Mouse (Mus musculus) olfactory bulb, adult 2 months (tissue): ENCODE results near the gene Lysmd3. TPM values are rescaled to one million over a fixed set of nuclear protein-coding genes. Genes with fewer than 3 reads are reported as not detected.
A peak's percentile ranks its signal among the peaks of the same experiment; 100 is the strongest.
"Not testable (repeated sequence)": the region's sequence is repeated elsewhere in the genome, so short reads cannot be mapped to it uniquely, and the experiment has no call there.

Source experiments
- H3K27ac ChIP-seq: fragments of 200-500 bp; 2 replicates; pipeline ENCODE4 v1.5.1; 2012; ENCODE audit warnings: low read depth, low read length; ENCODE audit not compliant: insufficient read depth
- H3K4me1 ChIP-seq: fragments of 200-500 bp; 2 replicates; pipeline ENCODE4 v1.6.1; 2012; ENCODE audit warnings: low read length; ENCODE audit not compliant: control insufficient read depth, insufficient read depth
- H3K4me3 ChIP-seq: fragments of 200-500 bp; 2 replicates; pipeline ENCODE4 v1.5.1; 2012; ENCODE audit warnings: mild to moderate bottlenecking, low read depth, low read length, moderate library complexity; ENCODE audit not compliant: insufficient read depth
- CTCF ChIP-seq: fragments of 200-500 bp; IDR thresholded peaks from 2 replicates; pipeline ENCODE4 v1.5.1; 2012; ENCODE audit warnings: low read depth, mild to moderate bottlenecking, low read length, moderate library complexity; ENCODE audit not compliant: insufficient read depth
- POLR2A ChIP-seq: fragments of 200-500 bp; IDR thresholded peaks from 2 replicates; pipeline ENCODE4 v1.6.1; 2012; ENCODE audit warnings: mild to moderate bottlenecking, low read depth, low read length, moderate library complexity; ENCODE audit not compliant: insufficient read depth
- WGBS: fragments of 180-500 bp; shearing (Covaris S2); methylation state at CpG from one replicate; pipeline ENCODE4 v1.1.7; 2018; 5-methylcytosine and 5-hydroxymethylcytosine counted together
- polyA plus RNA-seq: library from polyadenylated mRNA; stranded (reverse); fragments of >200 nt; gene quantifications from 2 replicates; pipeline ENCODE4 v1.2.4, GENCODE M21; 2012; ENCODE audit warnings: low replicate concordance; ENCODE audit not compliant: missing spikeins, insufficient read depth, insufficient read length

Lysmd3 gene
- polyA plus RNA-seq = not detected in 2 replicates

DNA sequence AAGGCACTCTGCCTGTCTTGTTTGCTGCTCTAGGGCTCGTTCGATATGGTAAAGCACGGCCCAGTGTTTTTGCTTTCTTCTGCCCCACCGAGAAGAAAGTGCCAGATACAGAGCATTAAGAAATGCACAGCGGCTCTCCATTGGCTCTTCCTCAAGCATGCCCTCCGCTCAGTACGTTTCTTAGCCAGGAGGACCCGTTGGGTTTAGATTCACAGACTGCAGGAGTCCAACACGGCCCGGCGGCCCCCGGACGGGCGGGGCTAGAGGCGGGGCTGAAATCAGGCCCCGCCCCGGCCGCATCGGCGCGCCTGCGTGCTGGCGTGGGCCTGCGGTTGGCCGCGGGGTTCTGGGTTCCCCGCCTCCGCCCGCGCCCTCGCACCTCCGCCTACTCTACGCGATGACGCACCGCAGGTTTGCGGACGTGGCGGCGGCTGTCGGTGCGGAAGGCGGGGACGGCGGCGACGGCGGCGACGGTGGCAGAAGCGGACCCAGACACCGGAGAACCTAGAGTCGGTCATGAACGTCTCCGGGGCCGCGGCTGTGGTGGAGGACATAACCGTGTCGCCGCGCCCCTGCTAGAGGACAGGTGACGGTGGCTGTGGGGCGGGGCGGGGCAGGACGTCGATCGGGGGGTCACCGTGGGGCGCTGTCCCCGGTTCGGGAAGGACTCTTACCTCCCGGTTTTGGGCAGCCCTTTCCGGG, at the start of gene Lysmd3:
Gene Lysmd3, plus strand, starts transcription at position 313 of the 702 bp plus-strand sequence.
- Histone ChIP-seq H3K4me3 (peak within 1 kb of the TSS; percentile 73), H3K4me1 (no peaks in the 10 kb centered on the region), H3K27ac (peak within 1 kb of the TSS; percentile 60)
- WGBS = under 1% methylated on average over 73 of the region's 73 CpGs
- TF ChIP-seq POLR2A (peak; percentile 88), CTCF (no peak)

GRCm38 (mm10) chr13:81610349-81610748, 47.1 kb upstream of the Lysmd3 start:
- no peak for TF ChIP-seq POLR2A
- TF ChIP-seq CTCF = no peak
- Histone ChIP-seq H3K27ac (no peak overlapping the region), H3K4me3 (no peak overlapping the region), H3K4me1 (no peaks in the 10 kb centered on the region)
- WGBS = 51% methylated on average over 4 of the region's 4 CpGs

DNA sequence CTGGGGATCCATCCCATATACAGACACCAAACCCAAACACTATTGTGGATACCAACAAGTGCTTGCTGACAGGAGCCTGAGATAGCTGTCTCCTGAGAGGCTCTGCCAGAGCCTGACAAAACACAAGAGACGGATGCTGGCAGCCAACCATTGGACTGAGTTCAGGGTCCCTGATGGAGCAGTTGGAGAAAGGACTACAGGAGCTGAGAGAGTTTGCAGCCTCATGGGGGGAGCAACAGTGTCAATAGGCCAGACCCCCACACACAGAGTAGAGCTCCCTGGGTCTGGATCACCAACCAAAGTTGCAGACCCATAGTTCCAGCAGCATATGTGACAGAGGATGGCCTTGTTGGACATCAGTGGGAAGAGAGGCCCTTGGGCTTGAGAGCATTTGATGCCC, 29.6 kb upstream of the Lysmd3 start:
- not testable (repeated sequence) for H3K27ac ChIP-seq, H3K4me3 ChIP-seq, H3K4me1 ChIP-seq
- 62% methylated on average over 1 of the region's 1 CpGs for WGBS

- WGBS = 53% methylated on average over 2 of the region's 2 CpGs
- Histone ChIP-seq H3K4me1 (peaks cover 7% of the 10 kb centered on the region), H3K4me3 (no peak overlapping the region), H3K27ac (no peak overlapping the region)
- TF ChIP-seq CTCF (no peak), POLR2A (no peak)
These were observed 28.8 kb upstream of the Lysmd3 start for GRCm38 (mm10) chr13:81628631-81629190.

- Histone ChIP-seq H3K4me1 (peaks cover 7% of the 10 kb centered on the region), H3K4me3 (no peak overlapping the region), H3K27ac (no peak overlapping the region)
- no peak for TF ChIP-seq CTCF
- no peak for TF ChIP-seq POLR2A
- 76% methylated on average over 3 of the region's 3 CpGs for WGBS
These were observed 28.1 kb upstream of the Lysmd3 start for GRCm38 (mm10) chr13:81629395-81629794.

DNA sequence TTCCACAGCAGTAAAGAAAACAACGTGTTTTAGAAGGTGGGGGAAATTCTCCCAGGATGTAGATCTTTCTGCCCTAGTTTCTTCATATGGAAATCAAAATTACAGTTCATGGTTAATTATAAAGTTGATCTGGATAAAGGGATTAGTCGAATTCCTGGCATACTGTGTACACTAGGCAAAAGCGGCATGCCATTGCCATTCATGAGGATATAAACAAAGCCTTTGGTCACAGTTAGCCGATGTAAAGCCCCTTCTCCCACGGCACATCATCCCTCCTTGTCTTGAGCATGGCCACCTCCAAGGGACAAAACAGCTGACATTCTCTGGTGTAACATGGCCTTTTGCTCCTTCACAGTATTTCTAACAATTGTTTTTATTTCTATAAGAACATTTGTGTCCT, 26.9 kb upstream of the Lysmd3 start:
- H3K4me3 ChIP-seq = no peak overlapping the region
- TF ChIP-seq POLR2A = no peak
- no peak for TF ChIP-seq CTCF
- 46% methylated on average over 5 of the region's 5 CpGs for WGBS
- peaks cover 7% of the 10 kb centered on the region for H3K4me1 ChIP-seq
- H3K27ac ChIP-seq = no peak overlapping the region

- H3K27ac ChIP-seq = no peak within 1 kb of the TSS
- WGBS = 2% methylated on average over 42 of the region's 42 CpGs
- peaks cover 7% of the 10 kb centered on the region for H3K4me1 ChIP-seq
- TF ChIP-seq POLR2A (no peak), CTCF (no peak)
- peak within 1 kb of the TSS; percentile 50 for H3K4me3 ChIP-seq
These were observed 24.6 kb upstream of the Lysmd3 start, which contains the start of gene Adgrv1 for GRCm38 (mm10) chr13:81632720-81633415. TSS of gene Adgrv1 (minus strand) at chr13:81633154.

DNA sequence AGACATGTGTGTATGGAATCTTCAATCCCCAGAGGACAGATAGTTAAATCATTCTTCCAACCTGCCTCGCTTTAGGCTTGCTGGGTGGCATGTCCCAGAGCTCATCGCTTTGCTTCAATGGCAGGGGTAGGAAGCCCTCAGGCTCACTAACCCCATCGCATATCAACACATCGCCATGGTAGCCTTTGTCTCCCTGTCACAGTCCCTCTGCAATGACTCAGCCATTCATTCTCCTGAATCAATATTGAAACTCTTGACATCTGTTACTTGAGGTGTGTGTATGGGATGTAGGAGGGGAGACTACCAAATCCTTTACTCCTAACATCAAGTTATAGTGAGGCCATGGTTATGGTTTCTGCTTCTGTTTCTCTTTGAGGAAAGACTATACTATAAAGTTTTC, 17.8 kb upstream of the Lysmd3 start:
- WGBS = 60% methylated on average over 4 of the region's 4 CpGs
- TF ChIP-seq CTCF = no peak
- TF ChIP-seq POLR2A = no peak
- Histone ChIP-seq H3K4me3 (no peak overlapping the region), H3K27ac (no peak overlapping the region), H3K4me1 (no peaks in the 10 kb centered on the region)

DNA sequence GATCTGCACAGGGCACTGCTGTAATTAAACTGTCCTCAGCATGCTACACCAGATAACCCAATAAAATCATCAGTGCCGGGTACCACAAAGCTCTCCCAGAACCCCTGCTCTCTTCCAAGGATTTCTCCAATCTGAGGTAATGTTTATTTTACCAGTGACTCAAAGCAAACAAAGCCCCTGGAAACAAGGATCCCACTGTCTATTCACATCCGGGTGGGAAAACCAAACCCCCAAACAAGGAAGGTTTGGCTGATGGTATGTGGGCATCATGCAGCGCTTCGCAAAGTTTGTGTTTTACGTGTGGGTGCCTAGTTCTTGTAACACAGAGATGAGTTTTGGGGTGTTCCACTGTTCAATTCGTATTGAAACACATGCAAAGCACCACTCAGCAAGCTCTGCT, 16.6 kb upstream of the Lysmd3 start:
- 36% methylated on average over 6 of the region's 6 CpGs for WGBS
- no peak overlapping the region for H3K27ac ChIP-seq
- TF ChIP-seq CTCF (no peak), POLR2A (no peak)
- H3K4me1 ChIP-seq = no peaks in the 10 kb centered on the region
- no peak overlapping the region for H3K4me3 ChIP-seq
